Mouse (Mus musculus) small intestine, adult 2 months (tissue): ENCODE data around the gene Qpctl.

Experiments
- CTCF ChIP-seq: fragments of 200-500 bp; IDR thresholded peaks from 2 replicates; pipeline ENCODE4 v1.5.1; 2012; ENCODE audit warnings: low read depth, mild to moderate bottlenecking, control low read depth, inconsistent platforms, low read length, moderate library complexity, mixed read lengths; ENCODE audit not compliant: insufficient replicate concordance, insufficient read length; ENCODE audit errors: extremely low read depth
- POLR2A ChIP-seq: fragments of 200-500 bp; IDR thresholded peaks from 2 replicates; pipeline ENCODE4 v1.6.1; 2012; ENCODE audit warnings: low read depth, mild to moderate bottlenecking, control low read depth, inconsistent platforms, low read length, moderate library complexity

DNA sequence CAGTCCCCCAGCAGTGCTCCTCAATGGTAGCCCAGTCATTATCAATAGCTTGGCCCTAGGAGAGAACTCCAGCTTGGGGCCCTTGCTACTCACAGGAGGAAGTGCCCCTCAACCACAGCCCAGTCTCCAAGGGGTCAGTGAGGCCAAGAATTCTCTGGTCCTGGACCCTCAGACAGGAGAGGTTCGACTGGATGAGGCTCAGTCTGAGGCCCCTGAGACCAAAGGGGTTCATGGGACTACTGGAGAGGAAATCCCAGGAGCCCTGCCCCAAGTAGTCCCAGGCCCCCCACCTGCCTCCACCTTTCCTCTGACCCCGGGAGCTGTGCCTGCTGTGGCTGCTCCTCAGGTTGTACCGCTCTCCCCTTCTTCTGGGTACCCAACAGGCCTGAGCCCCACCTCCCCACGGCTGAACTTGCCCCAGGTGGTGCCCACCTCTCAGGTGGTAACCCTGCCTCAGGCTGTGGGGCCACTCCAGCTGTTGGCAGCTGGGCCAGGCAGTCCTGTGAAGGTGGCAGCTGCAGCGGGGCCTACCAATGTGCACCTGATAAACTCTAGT is 52.6 kb downstream of the Qpctl start:
- TF ChIP-seq CTCF (no peak), POLR2A (no peak)
